Mouse (Mus musculus): Measurements from ENCODE around the gene Gm28047.
A peak's percentile ranks its signal among the peaks of the same experiment; 100 is the strongest.

Gm28047 gene

DNA sequence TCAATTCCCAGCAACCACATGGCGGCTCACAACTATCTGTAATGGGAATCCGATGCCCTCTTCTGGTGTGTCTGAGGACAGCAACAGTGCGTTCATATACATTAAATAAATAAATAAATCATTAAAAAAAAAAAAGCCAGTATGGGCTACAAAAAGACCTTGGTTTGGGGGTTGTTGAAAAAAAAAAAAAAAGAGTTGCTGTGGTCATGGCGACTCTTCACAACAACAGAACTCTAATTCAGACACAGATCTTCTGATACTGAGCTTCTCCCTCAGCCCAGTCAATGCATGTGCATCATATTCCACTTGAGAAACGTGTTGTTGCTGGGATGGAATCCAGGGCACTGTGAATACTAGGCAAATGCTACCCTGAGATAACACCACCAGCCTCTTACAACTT is 72.3 kb downstream of the Gm28047 start:
- DNase-seq (ENCODE audit: low spot score in 2 of 2), result no peak

DNA sequence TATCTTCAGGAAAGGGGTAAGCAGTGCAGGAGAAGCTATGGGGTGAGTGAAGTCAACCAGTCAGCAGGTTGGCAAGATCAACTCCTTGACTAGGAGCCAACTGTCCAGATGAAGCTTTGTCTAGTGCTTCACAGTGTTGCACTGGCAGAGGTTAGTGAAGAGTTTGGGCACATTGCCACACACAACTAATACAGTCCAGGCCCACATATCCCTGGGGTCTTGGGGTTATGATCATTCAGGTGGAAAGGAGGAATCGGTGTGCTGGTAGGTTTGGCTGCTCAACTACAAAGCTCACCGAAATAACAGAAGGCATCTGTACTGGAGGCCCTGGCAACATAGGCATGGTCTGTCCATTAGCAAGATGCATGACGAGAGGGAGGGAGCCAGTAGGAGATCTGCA is 77.4 kb downstream of the Gm28047 start:
- no peak for DNase-seq (ENCODE audit: low spot score in 2 of 2)

- DNase-seq (ENCODE audit: low spot score in 2 of 2), result peak; percentile 59 to 64
Observed at GRCm38 (mm10) chr15:102546677-102547427, 78.0 kb downstream of the Gm28047 start.

GRCm38 (mm10) chr15:102546246-102546645 is 78.6 kb downstream of the Gm28047 start:
- no peak for DNase-seq (ENCODE audit: low spot score in 2 of 2)

GRCm38 (mm10) chr15:102544801-102545200 is 80.1 kb downstream of the Gm28047 start:
- DNase-seq (ENCODE audit: low spot score in 2 of 2), result no peak

GRCm38 (mm10) chr15:102533926-102534325 is 90.9 kb downstream of the Gm28047 start:
- no peak for DNase-seq (ENCODE audit: low spot score in 2 of 2)

GRCm38 (mm10) chr15:102532106-102532900 is 92.6 kb downstream of the Gm28047 start:
- DNase-seq (ENCODE audit: low spot score in 2 of 2), result no peak

GRCm38 (mm10) chr15:102531586-102531985 is 93.3 kb downstream of the Gm28047 start:
- no peak for DNase-seq (ENCODE audit: low spot score in 2 of 2)

DNA sequence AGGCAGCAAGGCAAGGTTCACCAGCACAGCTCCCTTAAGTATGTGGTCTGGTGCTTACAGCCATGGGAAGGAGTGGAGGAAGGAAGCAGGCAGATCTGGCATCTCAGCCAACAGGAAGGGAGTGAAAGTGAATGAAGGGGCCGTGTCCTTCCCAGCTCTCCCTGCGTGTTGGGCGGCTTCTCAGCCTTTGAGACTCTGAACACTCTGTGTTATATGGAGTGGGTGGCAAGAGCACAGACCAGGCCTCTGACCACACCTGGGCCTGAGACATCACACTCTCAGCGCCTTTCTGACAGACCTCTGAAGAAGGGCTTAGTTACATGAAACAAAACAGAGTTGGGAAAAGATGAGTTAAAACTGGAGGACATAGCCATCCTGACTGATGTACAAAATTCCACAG is 94.3 kb downstream of the Gm28047 start:
- no peak for DNase-seq (ENCODE audit: low spot score in 2 of 2)

- no peak for DNase-seq (ENCODE audit: low spot score in 2 of 2)
Observed at GRCm38 (mm10) chr15:102528396-102528795, 96.5 kb downstream of the Gm28047 start.

GRCm38 (mm10) chr15:102527936-102528335 is 96.9 kb downstream of the Gm28047 start:
- no peak for DNase-seq (ENCODE audit: low spot score in 2 of 2)

DNA sequence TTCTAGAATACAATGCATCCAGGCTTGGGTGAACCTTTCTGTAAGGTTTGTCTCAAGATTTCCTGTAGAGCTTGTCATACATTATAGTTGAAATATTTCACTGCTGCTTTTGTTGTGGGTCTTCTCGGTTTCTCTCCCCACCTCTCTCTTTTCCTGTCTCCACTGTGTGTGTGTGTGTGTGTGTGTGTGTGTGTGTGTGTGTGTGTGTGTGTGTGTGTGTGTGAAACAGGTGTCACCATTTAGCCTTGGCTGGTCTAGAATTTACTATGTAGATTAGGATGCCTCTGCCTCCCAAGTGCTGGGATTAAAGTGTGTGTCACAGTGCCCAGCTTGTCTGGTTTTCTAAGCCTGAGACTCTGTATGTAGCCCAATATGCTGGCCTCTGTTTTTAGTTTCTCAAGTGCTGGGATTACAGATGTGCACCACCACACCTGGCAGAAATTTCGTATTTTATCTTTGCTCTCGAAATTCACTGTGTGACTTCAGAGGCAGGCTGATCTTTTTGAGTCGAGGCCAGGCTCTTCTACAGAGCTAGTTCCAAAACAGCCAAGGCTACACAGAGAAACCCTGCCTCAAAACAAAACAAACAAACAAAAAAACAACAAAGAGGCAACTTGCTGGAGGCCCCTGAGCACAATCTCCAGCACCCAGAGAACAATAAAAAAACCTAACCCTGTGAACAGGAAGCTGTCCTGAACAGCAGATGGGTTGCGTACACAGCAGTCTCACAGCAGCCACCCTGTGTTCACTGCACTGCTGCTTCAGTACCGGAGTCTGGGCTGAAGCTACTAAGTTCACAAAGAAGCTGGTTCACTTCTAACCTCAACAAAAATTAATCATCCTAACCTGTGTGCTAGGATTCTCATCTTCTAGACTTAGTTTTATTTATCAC is 98.5 kb downstream of the Gm28047 start:
- DNase-seq (ENCODE audit: low spot score in 2 of 2), result no peak

DNA sequence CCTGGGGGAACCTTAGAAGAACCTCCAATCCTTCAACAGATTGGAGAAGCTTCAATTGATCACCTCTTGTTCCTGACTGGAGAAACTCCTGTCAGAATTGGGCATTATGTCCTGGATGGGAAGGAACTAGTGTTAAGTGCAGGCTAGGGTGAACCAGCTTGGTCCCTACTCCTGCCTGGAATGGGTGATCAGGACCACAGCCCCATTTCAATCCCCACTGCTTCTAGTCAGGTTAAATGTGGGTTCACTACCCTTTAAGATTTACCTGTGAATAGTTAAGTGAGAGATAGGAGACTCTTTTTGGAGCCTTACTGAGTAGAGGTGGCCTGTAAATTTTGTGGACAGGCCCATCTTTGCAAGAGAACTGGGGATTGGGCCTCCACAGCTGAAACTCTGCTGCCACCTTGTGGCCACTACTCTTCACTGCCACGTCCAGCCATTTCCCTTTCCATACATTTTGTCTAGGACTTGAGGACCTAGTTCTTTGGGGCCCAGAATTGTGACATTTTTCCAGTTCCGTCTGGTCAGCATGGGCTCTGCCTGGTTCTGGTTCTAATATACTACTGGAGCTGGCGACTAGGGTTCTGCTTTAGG is 99.9 kb downstream of the Gm28047 start, which contains the start of gene Npff:
Gene Npff, minus strand, starts transcription at position 51 of the 594 bp plus-strand sequence.
- DNase-seq (ENCODE audit: low spot score in 2 of 2), result peak in 1 of 2 experiments; percentile 81

DNA sequence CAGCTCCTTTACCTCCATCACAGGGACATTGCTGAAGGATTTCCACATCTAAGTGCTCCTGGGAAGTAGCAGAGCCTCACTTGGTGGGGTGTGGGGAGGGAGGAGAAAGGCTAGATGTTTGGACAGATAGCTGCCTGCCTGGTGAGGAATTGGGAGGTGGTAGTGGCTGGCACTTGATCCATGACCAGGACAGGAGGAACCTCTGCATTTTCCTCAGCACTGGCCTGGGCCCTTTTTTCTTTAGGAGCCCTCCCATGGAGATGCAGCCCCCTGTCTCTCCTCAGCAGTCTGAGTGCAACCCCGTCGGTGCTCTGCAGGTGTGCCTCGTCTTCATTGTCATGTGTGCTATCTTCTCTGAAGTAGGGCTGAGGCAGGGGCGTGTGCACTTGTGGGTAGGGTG is 103.4 kb downstream of the Gm28047 start:
- no peak for DNase-seq (ENCODE audit: low spot score in 2 of 2)

GRCm38 (mm10) chr15:102520416-102520815 is 104.5 kb downstream of the Gm28047 start:
- DNase-seq (ENCODE audit: low spot score in 2 of 2), result no peak

DNA sequence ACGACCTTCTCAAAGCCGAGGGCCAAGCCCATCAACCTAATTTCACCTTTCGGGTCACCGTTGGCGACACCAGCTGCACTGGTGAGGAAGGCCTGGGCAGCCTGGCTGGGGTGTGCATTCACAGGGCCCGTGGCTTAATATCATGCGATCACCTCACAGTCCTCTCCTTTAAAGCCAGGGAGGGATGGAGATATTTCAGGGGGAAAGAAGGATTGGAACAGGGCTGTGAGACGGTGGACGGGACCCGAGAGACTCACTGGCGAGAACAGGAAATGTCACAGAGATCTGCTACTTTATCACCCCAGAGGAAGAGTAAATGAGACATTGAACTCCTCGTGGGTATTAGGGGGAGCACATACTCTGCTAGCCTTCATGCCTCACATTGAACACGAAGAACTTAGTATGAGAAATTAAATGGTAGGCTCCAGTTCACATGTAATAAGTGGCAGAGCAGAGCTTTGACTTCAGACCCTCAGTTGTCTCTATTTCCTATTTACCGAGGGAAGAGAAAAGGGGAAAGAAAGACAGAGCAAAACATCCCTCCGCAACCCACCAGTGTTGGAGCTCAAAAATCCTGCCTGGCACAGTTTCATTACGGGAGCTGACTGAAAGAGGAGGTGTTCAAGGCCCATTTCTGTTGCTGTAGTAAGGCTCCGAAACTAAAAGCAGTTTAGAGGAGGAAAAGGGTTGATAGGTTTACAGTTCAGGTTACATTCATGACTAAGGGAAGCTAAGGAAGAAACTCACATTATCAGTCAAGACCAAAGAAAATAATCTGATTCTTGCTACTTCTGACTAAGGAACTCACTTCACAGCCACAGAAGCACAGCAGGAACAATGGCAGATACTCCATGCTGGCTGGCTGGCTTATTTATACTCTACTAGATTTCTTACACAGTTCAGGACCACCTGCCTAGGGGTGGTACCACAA is 105.4 kb downstream of the Gm28047 start:
- DNase-seq (ENCODE audit: low spot score in 2 of 2), result no peak

GRCm38 (mm10) chr15:102518859-102519201 is 106.0 kb downstream of the Gm28047 start:
- no peak for DNase-seq (ENCODE audit: low spot score in 2 of 2)

DNA sequence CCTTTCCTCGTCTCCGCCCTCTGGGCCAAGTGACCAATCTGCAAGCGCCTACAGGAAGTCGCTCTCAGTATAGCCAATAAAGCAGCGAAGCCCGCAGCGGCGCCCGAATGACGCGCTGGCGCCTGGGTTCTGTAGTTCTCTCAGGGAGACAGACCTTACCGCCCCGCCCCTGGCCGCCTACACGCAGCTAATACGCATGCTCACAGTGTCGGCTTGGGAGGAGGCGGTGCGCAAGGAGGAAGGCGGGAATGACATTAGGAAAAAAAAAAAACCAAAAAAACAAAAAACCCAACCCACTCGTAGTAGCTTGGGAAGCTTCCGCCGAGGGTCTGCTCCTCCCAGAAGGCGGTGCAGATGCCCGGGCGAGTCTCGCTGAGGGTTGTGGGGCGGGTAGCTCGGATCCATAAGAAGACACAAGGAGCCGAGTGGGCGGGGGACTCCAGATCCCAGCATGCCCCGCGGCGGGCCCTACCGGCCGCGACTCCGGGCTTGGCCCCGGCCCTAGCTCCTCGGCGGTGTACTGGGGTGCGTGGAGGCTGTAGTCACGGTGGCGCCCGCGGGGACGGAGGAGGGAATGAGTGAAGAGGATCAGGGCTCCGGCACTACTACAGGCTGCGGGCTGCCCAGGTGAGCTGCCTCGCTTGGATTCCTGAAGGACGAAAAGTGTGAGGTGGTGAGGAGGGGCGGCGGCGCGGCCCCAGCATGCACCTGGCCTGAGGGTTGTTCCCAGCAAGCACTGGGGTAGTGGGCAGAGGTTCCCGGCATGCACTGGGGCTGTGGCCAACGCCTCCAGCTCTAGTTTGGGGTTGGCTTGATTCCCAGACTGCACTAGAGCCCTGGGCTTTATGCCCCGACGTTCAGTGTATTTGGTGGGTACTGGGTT is 106.7 kb downstream of the Gm28047 start, which contains the start of gene Tarbp2:
Gene Tarbp2, plus strand, starts transcription at position 217 of the 883 bp plus-strand sequence.
- peak; percentile 100 for DNase-seq (ENCODE audit: low spot score in 2 of 2)

- DNase-seq (ENCODE audit: low spot score in 2 of 2), result no peak
Observed at GRCm38 (mm10) chr15:102517631-102517975, 107.3 kb downstream of the Gm28047 start.
